Mouse (Mus musculus): ENCODE data around the gene Nxph3.

- TF ChIP-seq CTCF (IDR thresholded peaks at IDR 0.05; ENCODE audit: low read depth) (no peak), EP300 (optimal IDR thresholded peaks at IDR 0.05) (no peak)
These were observed 18.1 kb upstream of the Nxph3 start for GRCm38 (mm10) chr11:95532353-95533072.

All from stomach, postnatal 0 days (tissue).